Mouse (Mus musculus): Measurements from ENCODE around the gene Tle3. TPM values are rescaled to one million over a fixed set of nuclear protein-coding genes. Genes with fewer than 3 reads are reported as not detected.
A peak's percentile ranks its signal among the peaks of the same experiment; 100 is the strongest.

The Tle3 gene
- polyA plus RNA-seq, 1 experiment: 205 TPM

- H3K27ac ChIP-seq (ENCODE audit: control insufficient read depth, insufficient read depth, low read length): no peak overlapping the region
- peaks cover 4% of the 10 kb centered on the region; the same call in 1 of the 2 replicates for H3K36me3 ChIP-seq (ENCODE audit: control insufficient read depth, insufficient read depth, low read length)
- 94% methylated on average over 6 of the region's 6 CpGs for WGBS
- H3K4me3 ChIP-seq (ENCODE audit: control insufficient read depth, insufficient read depth, low read length): no peak overlapping the region
- H3K4me1 ChIP-seq (replicated peaks; ENCODE audit: control insufficient read depth, insufficient read depth, low read length): peaks cover 76% of the 10 kb centered on the region
- no peak for TF ChIP-seq CTCF (IDR thresholded peaks at IDR 0.05; ENCODE audit: borderline replicate concordance, control insufficient read depth, extremely low read depth, insufficient read depth, low read length, poor library complexity)
- DNase-seq: no peak
- H3K27me3 ChIP-seq (ENCODE audit: control insufficient read depth, insufficient read depth, low read length): no peaks in the 10 kb centered on the region
Observed at GRCm38 (mm10) chr9:61384101-61384500, 11.9 kb downstream of the Tle3 start.

- no peak overlapping the region for H3K27ac ChIP-seq (ENCODE audit: control insufficient read depth, insufficient read depth, low read length)
- 43% methylated on average over 16 of the region's 16 CpGs for WGBS
- no peaks in the 10 kb centered on the region for H3K27me3 ChIP-seq (ENCODE audit: control insufficient read depth, insufficient read depth, low read length)
- H3K4me1 ChIP-seq (replicated peaks; ENCODE audit: control insufficient read depth, insufficient read depth, low read length): peaks cover 73% of the 10 kb centered on the region
- no peak for DNase-seq
- H3K4me3 ChIP-seq (ENCODE audit: control insufficient read depth, insufficient read depth, low read length): no peak overlapping the region
- TF ChIP-seq CTCF (IDR thresholded peaks at IDR 0.05; ENCODE audit: borderline replicate concordance, control insufficient read depth, extremely low read depth, insufficient read depth, low read length, poor library complexity): no peak
- no peak for TF ChIP-seq POLR2A (IDR thresholded peaks at IDR 0.05; ENCODE audit: control insufficient read depth, extremely low read depth, insufficient read depth, low read length, poor library complexity)
- peaks cover 4% of the 10 kb centered on the region; the same call in 1 of the 2 replicates for H3K36me3 ChIP-seq (ENCODE audit: control insufficient read depth, insufficient read depth, low read length)
Observed at GRCm38 (mm10) chr9:61384646-61385443, 12.7 kb downstream of the Tle3 start.

GRCm38 (mm10) chr9:61385753-61386152, 13.6 kb downstream of the Tle3 start:
- no peaks in the 10 kb centered on the region for H3K27me3 ChIP-seq (ENCODE audit: control insufficient read depth, insufficient read depth, low read length)
- peaks cover 63% of the 10 kb centered on the region for H3K4me1 ChIP-seq (replicated peaks; ENCODE audit: control insufficient read depth, insufficient read depth, low read length)
- H3K27ac ChIP-seq (ENCODE audit: control insufficient read depth, insufficient read depth, low read length): no peak overlapping the region
- DNase-seq: peak; percentile 34
- WGBS: 32% methylated on average over 8 of the region's 8 CpGs
- peaks cover 6% of the 10 kb centered on the region for H3K36me3 ChIP-seq (ENCODE audit: control insufficient read depth, insufficient read depth, low read length)
- H3K4me3 ChIP-seq (ENCODE audit: control insufficient read depth, insufficient read depth, low read length): no peak overlapping the region
- TF ChIP-seq POLR2A (IDR thresholded peaks at IDR 0.05; ENCODE audit: control insufficient read depth, extremely low read depth, insufficient read depth, low read length, poor library complexity) (no peak), CTCF (IDR thresholded peaks at IDR 0.05; ENCODE audit: borderline replicate concordance, control insufficient read depth, extremely low read depth, insufficient read depth, low read length, poor library complexity) (no peak)

GRCm38 (mm10) chr9:61386314-61386713, 14.1 kb downstream of the Tle3 start:
- TF ChIP-seq POLR2A (IDR thresholded peaks at IDR 0.05; ENCODE audit: control insufficient read depth, extremely low read depth, insufficient read depth, low read length, poor library complexity) (no peak), CTCF (IDR thresholded peaks at IDR 0.05; ENCODE audit: borderline replicate concordance, control insufficient read depth, extremely low read depth, insufficient read depth, low read length, poor library complexity) (no peak)
- H3K27ac ChIP-seq (ENCODE audit: control insufficient read depth, insufficient read depth, low read length): no peak overlapping the region
- H3K4me3 ChIP-seq (ENCODE audit: control insufficient read depth, insufficient read depth, low read length): no peak overlapping the region
- H3K4me1 ChIP-seq (replicated peaks; ENCODE audit: control insufficient read depth, insufficient read depth, low read length): peaks cover 62% of the 10 kb centered on the region
- H3K36me3 ChIP-seq (ENCODE audit: control insufficient read depth, insufficient read depth, low read length): peaks cover 9% of the 10 kb centered on the region
- DNase-seq: no peak
- 94% methylated on average over 2 of the region's 2 CpGs for WGBS
- H3K27me3 ChIP-seq (ENCODE audit: control insufficient read depth, insufficient read depth, low read length): no peaks in the 10 kb centered on the region

GRCm38 (mm10) chr9:61387797-61388196, 15.6 kb downstream of the Tle3 start:
- Histone ChIP-seq H3K27me3 (ENCODE audit: control insufficient read depth, insufficient read depth, low read length) (no peaks in the 10 kb centered on the region), H3K4me3 (ENCODE audit: control insufficient read depth, insufficient read depth, low read length) (no peak overlapping the region), H3K4me1 (replicated peaks; ENCODE audit: control insufficient read depth, insufficient read depth, low read length) (peaks cover 47% of the 10 kb centered on the region), H3K27ac (ENCODE audit: control insufficient read depth, insufficient read depth, low read length) (no peak overlapping the region), H3K36me3 (ENCODE audit: control insufficient read depth, insufficient read depth, low read length) (peaks cover 5% of the 10 kb centered on the region)
- 61% methylated on average over 5 of the region's 5 CpGs for WGBS
- DNase-seq: no peak
- no peak for TF ChIP-seq POLR2A (IDR thresholded peaks at IDR 0.05; ENCODE audit: control insufficient read depth, extremely low read depth, insufficient read depth, low read length, poor library complexity)
- TF ChIP-seq CTCF (IDR thresholded peaks at IDR 0.05; ENCODE audit: borderline replicate concordance, control insufficient read depth, extremely low read depth, insufficient read depth, low read length, poor library complexity): no peak

- peaks cover 43% of the 10 kb centered on the region for H3K4me1 ChIP-seq (replicated peaks; ENCODE audit: control insufficient read depth, insufficient read depth, low read length)
- no peak overlapping the region for H3K27ac ChIP-seq (ENCODE audit: control insufficient read depth, insufficient read depth, low read length)
- TF ChIP-seq POLR2A (IDR thresholded peaks at IDR 0.05; ENCODE audit: control insufficient read depth, extremely low read depth, insufficient read depth, low read length, poor library complexity) (no peak), CTCF (IDR thresholded peaks at IDR 0.05; ENCODE audit: borderline replicate concordance, control insufficient read depth, extremely low read depth, insufficient read depth, low read length, poor library complexity) (no peak)
- no peaks in the 10 kb centered on the region for H3K27me3 ChIP-seq (ENCODE audit: control insufficient read depth, insufficient read depth, low read length)
- no peak for DNase-seq
- no peak overlapping the region for H3K4me3 ChIP-seq (ENCODE audit: control insufficient read depth, insufficient read depth, low read length)
- H3K36me3 ChIP-seq (ENCODE audit: control insufficient read depth, insufficient read depth, low read length): peaks cover 7% of the 10 kb centered on the region
- 82% methylated on average over 12 of the region's 12 CpGs for WGBS
Observed at GRCm38 (mm10) chr9:61388214-61388613, 16.0 kb downstream of the Tle3 start.

Data from thymus, adult 2 months (tissue).